Mouse (Mus musculus) kidney, adult 2 months (tissue): ENCODE results near the gene Pla2g2c.

ENCODE experiments used
- CTCF ChIP-seq: fragments of 200-500 bp; conservative IDR thresholded peaks from 2 replicates; pipeline ENCODE4 v1.5.1; 2011; ENCODE audit warnings: low read depth, mild to moderate bottlenecking, control low read depth, low read length, moderate library complexity, mixed read lengths; ENCODE audit not compliant: insufficient read depth, insufficient read length
- POLR2A ChIP-seq: fragments of 200-500 bp; IDR thresholded peaks from one replicate; pipeline ENCODE4 v1.6.1; 2011; ENCODE audit warnings: low read depth, low read length, control low read depth

GRCm38 (mm10) chr4:138712096-138712495, 12.5 kb upstream of the Pla2g2c start:
- TF ChIP-seq CTCF (no peak), POLR2A (no peak)
